Mouse (Mus musculus) left cerebral cortex, adult 8-10 months (tissue): Measurements from ENCODE around the gene Gga1. TPM values are rescaled to one million over a fixed set of nuclear protein-coding genes. Genes with fewer than 3 reads are reported as not detected.

Source experiments
- DNase-seq, 2 experiments: peaks; one replicate each; pipeline ENCODE4 v3.0.0; 2022; ENCODE audit warnings: low spot score in 2 of 2
- microRNA-seq, 2 experiments: library from miRNA; unstranded; fragments of <30 nt; microRNA quantifications; one replicate each; pipeline ENCODE4 v1.2.0; 2022
- total RNA-seq, 4 experiments: library from RNA; stranded (reverse); gene quantifications; 2 replicates each; pipeline ENCODE4 v1.2.4; 2022

The Gga1 gene
- total RNA-seq, 4 experiments from 2014 or later: 53.5 to 64.7 (median 57.6) TPM

DNA sequence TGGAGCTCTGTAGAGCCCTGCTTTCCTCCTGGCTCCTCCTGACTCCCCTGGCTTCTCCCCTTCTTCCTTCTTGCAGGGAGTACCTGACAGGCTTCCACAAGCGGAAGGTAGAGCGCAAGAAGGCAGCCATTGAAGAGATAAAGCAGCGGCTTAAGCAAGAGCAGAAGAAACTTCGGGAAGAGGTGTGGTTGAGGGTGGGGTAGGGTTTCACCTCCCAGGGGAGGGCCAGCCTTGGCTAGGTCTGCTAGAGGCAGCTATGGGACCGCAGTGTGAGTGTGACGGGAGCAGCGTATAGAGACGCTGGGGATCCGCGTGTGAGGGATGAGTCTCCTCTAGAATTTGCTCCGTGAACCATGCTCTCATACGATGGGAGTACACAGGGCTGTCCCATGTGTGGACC is 59.4 kb downstream of the Gga1 start:
- DNase-seq: no peak

DNA sequence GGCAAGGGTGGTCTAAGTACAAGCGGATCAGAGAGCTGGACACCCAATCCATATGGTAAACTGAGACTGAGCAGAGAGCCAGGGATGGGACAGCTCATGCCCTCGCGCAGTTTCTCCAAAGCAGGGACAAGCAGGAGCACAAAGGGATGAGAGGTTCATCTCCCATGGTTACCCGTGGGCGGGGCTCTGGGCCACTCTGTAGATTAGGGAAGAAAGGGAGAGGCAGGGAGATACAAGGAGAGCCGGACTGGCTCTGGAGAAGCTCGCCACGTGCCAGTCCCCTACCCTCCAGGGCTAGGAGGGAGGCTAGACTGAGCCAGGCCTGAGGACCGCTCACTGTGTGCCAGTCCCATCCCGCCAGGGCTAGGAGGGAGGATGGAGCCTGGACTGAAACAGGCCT is 60.3 kb downstream of the Gga1 start:
- DNase-seq: no peak

DNA sequence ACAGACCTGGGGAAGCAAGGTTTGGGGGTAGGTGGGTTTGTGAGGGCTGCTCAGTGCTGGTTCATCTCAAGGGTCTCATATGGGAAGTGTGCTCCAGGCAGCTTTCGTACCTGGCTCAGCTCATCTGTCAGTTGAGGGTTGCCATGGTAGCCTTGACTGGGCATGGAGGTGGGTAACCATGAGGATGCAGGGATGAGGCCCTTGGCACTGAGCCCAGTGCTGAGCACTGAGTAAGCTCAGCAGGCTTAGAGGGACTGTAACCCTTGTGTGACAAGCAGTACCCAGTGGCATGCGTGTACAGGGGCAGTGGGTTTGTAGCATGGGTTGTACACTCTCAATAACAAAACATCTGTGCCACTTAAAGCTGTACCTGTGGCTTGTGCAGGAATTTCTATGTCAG is 61.0 kb downstream of the Gga1 start:
- DNase-seq: no peak

DNA sequence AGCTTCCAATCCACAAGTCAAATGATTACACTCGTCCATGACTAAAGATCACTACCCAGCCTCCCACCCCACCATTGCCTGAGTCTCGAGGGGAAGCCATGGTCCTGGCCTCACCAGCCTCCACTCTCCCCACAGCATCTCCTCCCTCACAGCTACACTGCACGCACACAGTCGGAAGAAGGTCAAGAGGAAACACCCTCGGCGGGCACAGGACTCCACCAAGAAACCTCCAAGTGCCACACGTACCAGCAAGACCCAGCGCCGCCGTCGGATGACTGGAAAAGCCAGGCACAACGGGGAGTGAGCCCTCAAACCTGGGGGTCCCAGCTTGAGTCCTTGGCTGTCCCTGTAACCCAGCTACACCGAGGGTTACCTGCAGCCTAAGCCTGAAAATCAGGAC is 63.3 kb downstream of the Gga1 start:
- no peak for DNase-seq

DNA sequence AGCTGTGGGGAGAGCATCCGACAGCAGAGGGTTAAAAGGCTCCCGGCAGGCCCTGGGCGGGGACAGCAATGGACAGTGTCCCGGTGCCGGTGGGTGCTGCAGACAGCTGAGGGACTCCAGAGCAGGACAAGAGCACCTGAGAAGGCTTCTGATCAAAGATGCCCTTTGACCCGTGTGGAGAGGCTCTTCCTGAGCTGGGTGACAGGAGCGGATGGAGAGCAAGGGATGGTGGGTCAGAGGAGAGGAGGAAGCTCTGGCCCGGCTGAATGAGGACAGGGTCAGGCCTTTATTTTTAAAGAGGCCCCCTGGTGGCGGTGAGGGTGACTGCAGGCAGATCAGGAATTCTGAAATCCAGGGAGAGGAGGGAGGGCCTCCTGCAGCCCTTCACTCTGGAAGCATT is 65.7 kb downstream of the Gga1 start:
- peak; percentile 47 to 71 for DNase-seq

Small RNA genes within 50 kb of the gene (microRNA-seq; reads per million reads assigned to microRNA genes)
- 0.22 to 1.5 reads per million in 2 experiments for gene Mir6955

Other genes with a start within 250 kb of the Gga1 start
- 100 to 1,000 TPM; 136 to 151 (median 145) TPM for gene Elfn2, start 158.4 kb upstream of the Gga1 start, total RNA-seq
- 1 to 10 TPM; 4.2 to 8.9 (median 6.4) TPM for gene Mfng, start 103.7 kb upstream of the Gga1 start, total RNA-seq
- 1 to 10 TPM; 4.9 to 5.4 (median 5.0) TPM for gene Card10, start 74.1 kb upstream of the Gga1 start, total RNA-seq
- gene Cdc42ep1, start 34.6 kb upstream of the Gga1 start, total RNA-seq: 10 to 100 TPM; 16.8 to 22.9 (median 20.1) TPM
- not detected for gene Lgals2, start 21.7 kb upstream of the Gga1 start, total RNA-seq
- gene Gm49510, start 22.5 kb downstream of the Gga1 start, total RNA-seq: under 1 TPM in 2 of 4 experiments, not detected in 2; 0.36 to 0.46 TPM
- gene Sh3bp1, start 22.6 kb downstream of the Gga1 start, total RNA-seq: 10 to 100 TPM; 26.2 to 38.6 (median 32.2) TPM
- 100 to 1,000 TPM; 157 to 176 (median 166) TPM for gene Pdxp, start 36.7 kb downstream of the Gga1 start, total RNA-seq
- gene Lgals1, start 49.5 kb downstream of the Gga1 start, total RNA-seq: 10 to 100 TPM; 19.2 to 31.4 (median 26.5) TPM
- 10 to 100 TPM; 35.8 to 43.5 (median 39.9) TPM for gene Nol12, start 57.7 kb downstream of the Gga1 start, total RNA-seq
- gene Triobp, start 70.5 kb downstream of the Gga1 start, total RNA-seq: 10 to 100 TPM; 10.8 to 16.3 (median 11.7) TPM
- 10 to 100 TPM; 84.9 to 94.2 (median 89.5) TPM for gene H1f0, start 151.3 kb downstream of the Gga1 start, total RNA-seq
- under 1 TPM in 3 of 4 experiments, not detected in 1; 0.30 to 0.72 (median 0.37) TPM for gene Galr3, start 164.7 kb downstream of the Gga1 start, total RNA-seq
- 10 to 100 TPM; 16.5 to 20.1 (median 18.4) TPM for gene Ankrd54, start 185.7 kb downstream of the Gga1 start, total RNA-seq
- gene Eif3l, start 198.0 kb downstream of the Gga1 start, total RNA-seq: 10 to 100 TPM; 73.8 to 77.0 (median 75.3) TPM
- 10 to 100 TPM; 28.9 to 32.0 (median 30.4) TPM for gene Micall1, start 231.7 kb downstream of the Gga1 start, total RNA-seq